Mouse (Mus musculus): ENCODE data around the gene Clk1.

DNA sequence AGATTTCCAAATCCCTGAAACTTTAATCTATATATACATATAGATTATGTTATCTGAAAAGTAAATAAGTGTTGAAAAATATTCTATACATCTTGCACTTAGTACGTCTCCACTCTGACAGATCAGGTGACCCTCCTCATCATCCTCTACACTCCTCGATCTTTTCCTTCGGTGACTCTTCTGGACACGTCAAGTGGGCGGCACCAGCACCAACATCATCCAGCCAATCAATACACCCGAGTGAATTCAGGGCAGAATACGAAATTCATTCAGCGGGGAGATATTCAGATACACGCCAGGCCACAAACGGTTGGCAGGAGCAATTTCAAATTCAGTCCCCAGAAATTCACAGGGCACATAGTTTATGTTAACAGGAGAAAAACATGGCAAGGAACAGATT, 3.8 kb downstream of the Clk1 start:
- no peak for TF ChIP-seq GATA1 (IDR thresholded peaks at IDR 0.05; ENCODE audit: borderline replicate concordance, low read length)
- no peak for TF ChIP-seq FLI1 (IDR thresholded peaks at IDR 0.05; ENCODE audit: low read length)
